Mouse (Mus musculus) heart, embryonic 13.5 days (tissue): Measurements from ENCODE around the gene Ghrh. TPM values are rescaled to one million over a fixed set of nuclear protein-coding genes. Genes with fewer than 3 reads are reported as not detected.

Source experiments
- ATAC-seq: fragments of 200-750 bp; cut with Nextera tagmentation; 2 replicates; pipeline ENCODE4 v1.8.0; 2017; ENCODE audit warnings: moderate TSS enrichment; ENCODE audit not compliant: insufficient number of reproducible peaks, low FRiP score, low TSS enrichment; ENCODE audit errors: extremely low read depth
- H3K27ac ChIP-seq: fragments of 300-500 bp; sonication (generic); replicated peaks from 2 replicates; pipeline ENCODE4 v1.5.1; 2015; ENCODE audit warnings: moderate library complexity, mild to moderate bottlenecking, inconsistent platforms
- H3K27me3 ChIP-seq: fragments of 300-500 bp; sonication (generic); replicated peaks from 2 replicates; pipeline ENCODE4 v1.6.1; 2015; ENCODE audit warnings: mild to moderate bottlenecking, inconsistent platforms
- H3K36me3 ChIP-seq: fragments of 300-500 bp; sonication (generic); 2 replicates; pipeline ENCODE4 v1.6.1; 2015; ENCODE audit warnings: mild to moderate bottlenecking, inconsistent platforms
- H3K4me1 ChIP-seq: fragments of 300-500 bp; sonication (generic); 2 replicates; pipeline ENCODE4 v1.6.1; 2015; ENCODE audit warnings: inconsistent platforms
- H3K4me2 ChIP-seq: fragments of 300-500 bp; sonication (generic); 2 replicates; pipeline ENCODE4 v1.6.1; 2015; ENCODE audit warnings: inconsistent platforms, mild to moderate bottlenecking, moderate library complexity
- H3K4me3 ChIP-seq: fragments of 300-500 bp; sonication (generic); 2 replicates; pipeline ENCODE4 v1.5.1; 2015; ENCODE audit warnings: moderate library complexity, mild to moderate bottlenecking, inconsistent platforms
- H3K9ac ChIP-seq: fragments of 300-500 bp; sonication (generic); 2 replicates; pipeline ENCODE4 v1.6.1; 2015; ENCODE audit warnings: inconsistent platforms, mild to moderate bottlenecking, moderate library complexity
- H3K9me3 ChIP-seq: fragments of 300-500 bp; sonication (generic); 2 replicates; pipeline ENCODE4 v1.6.1; 2016; ENCODE audit warnings: inconsistent platforms
- WGBS: fragments of 180-500 bp; shearing (Covaris S2); methylation state at CpG from one replicate; pipeline ENCODE4 v1.1.7; 2015; ENCODE audit warnings: mixed read lengths; 5-methylcytosine and 5-hydroxymethylcytosine counted together
- polyA plus RNA-seq: library from polyadenylated mRNA; unstranded; fragments of >200 nt; fragmentation: Nextera tagmentation; extraction: Ambion mirVana; gene quantifications from 2 replicates; pipeline ENCODE4 v1.2.1, GENCODE M21; 2015

Gene Ghrh
- polyA plus RNA-seq, 1 experiment from 2014 or later: not detected

GRCm38 (mm10) chr2:157306091-157307032 is 40.9 kb downstream of the Ghrh start:
- no peak for ATAC-seq
- H3K9me3 ChIP-seq: no peaks in the 10 kb centered on the region
- peak overlapping the region; percentile 55 for H3K27ac ChIP-seq
- H3K4me1 ChIP-seq: peaks cover 25% of the 10 kb centered on the region
- H3K36me3 ChIP-seq: peaks cover 94% of the 10 kb centered on the region
- no peaks in the 10 kb centered on the region for H3K27me3 ChIP-seq
- no peak overlapping the region for H3K4me3 ChIP-seq
- no peak overlapping the region for H3K4me2 ChIP-seq
- no peak overlapping the region for H3K9ac ChIP-seq
- 77% methylated on average over 7 of the region's 7 CpGs for WGBS

- peaks cover 93% of the 10 kb centered on the region for H3K36me3 ChIP-seq
- WGBS: 81% methylated on average over 9 of the region's 9 CpGs
- no peak for ATAC-seq
- no peak overlapping the region for H3K4me2 ChIP-seq
- peaks cover 8% of the 10 kb centered on the region; the same call in 1 of the 2 replicates for H3K4me1 ChIP-seq
- no peaks in the 10 kb centered on the region for H3K27me3 ChIP-seq
- no peak overlapping the region for H3K27ac ChIP-seq
- H3K9me3 ChIP-seq: no peaks in the 10 kb centered on the region
- H3K9ac ChIP-seq: no peak overlapping the region
- H3K4me3 ChIP-seq: no peak overlapping the region
Measured at GRCm38 (mm10) chr2:157303096-157303495, 44.2 kb downstream of the Ghrh start.

GRCm38 (mm10) chr2:157300051-157300450 is 47.3 kb downstream of the Ghrh start:
- Histone ChIP-seq H3K27me3 (no peaks in the 10 kb centered on the region), H3K4me2 (no peak overlapping the region), H3K9ac (no peak overlapping the region), H3K27ac (no peak overlapping the region), H3K4me1 (no peaks in the 10 kb centered on the region), H3K36me3 (peaks cover 94% of the 10 kb centered on the region), H3K4me3 (no peak overlapping the region), H3K9me3 (no peaks in the 10 kb centered on the region)
- no peak for ATAC-seq
- WGBS: 92% methylated on average over 6 of the region's 6 CpGs

GRCm38 (mm10) chr2:157296105-157296689 is 51.1 kb downstream of the Ghrh start:
- Histone ChIP-seq H3K9ac (no peak overlapping the region), H3K27me3 (no peaks in the 10 kb centered on the region), H3K36me3 (peaks cover 97% of the 10 kb centered on the region), H3K27ac (no peak overlapping the region), H3K4me3 (no peak overlapping the region), H3K4me1 (no peaks in the 10 kb centered on the region), H3K4me2 (no peak overlapping the region), H3K9me3 (no peaks in the 10 kb centered on the region)
- ATAC-seq: no peak
- 87% methylated on average over 7 of the region's 7 CpGs for WGBS

- Histone ChIP-seq H3K36me3 (peaks cover 96% of the 10 kb centered on the region), H3K27ac (no peak overlapping the region), H3K4me2 (no peak overlapping the region), H3K9me3 (no peaks in the 10 kb centered on the region), H3K27me3 (no peaks in the 10 kb centered on the region), H3K4me3 (no peak overlapping the region), H3K4me1 (0 out of 2 replicates have a peak, but pooled peaks cover 3% of the 10 kb centered on the region), H3K9ac (no peak overlapping the region)
- WGBS: 28% methylated on average over 2 of the region's 2 CpGs
- no peak for ATAC-seq
Measured at GRCm38 (mm10) chr2:157292093-157292492, 55.2 kb downstream of the Ghrh start.

GRCm38 (mm10) chr2:157288996-157289395 is 58.3 kb downstream of the Ghrh start:
- ATAC-seq: no peak
- H3K4me2 ChIP-seq: no peak overlapping the region
- H3K36me3 ChIP-seq: peaks cover 97% of the 10 kb centered on the region
- WGBS: 79% methylated on average over 5 of the region's 5 CpGs
- no peaks in the 10 kb centered on the region for H3K9me3 ChIP-seq
- H3K4me3 ChIP-seq: no peak overlapping the region
- H3K27ac ChIP-seq: no peak overlapping the region
- no peak overlapping the region for H3K9ac ChIP-seq
- H3K4me1 ChIP-seq: 0 out of 2 replicates have a peak, but pooled peaks cover 3% of the 10 kb centered on the region
- H3K27me3 ChIP-seq: no peaks in the 10 kb centered on the region

- ATAC-seq: no peak
- no peak overlapping the region for H3K27ac ChIP-seq
- H3K9ac ChIP-seq: no peak overlapping the region
- no peaks in the 10 kb centered on the region for H3K27me3 ChIP-seq
- no peak overlapping the region for H3K4me3 ChIP-seq
- no peak overlapping the region for H3K4me2 ChIP-seq
- H3K36me3 ChIP-seq: peaks cover 97% of the 10 kb centered on the region
- H3K4me1 ChIP-seq: 0 out of 2 replicates have a peak, but pooled peaks cover 3% of the 10 kb centered on the region
- WGBS: 17% methylated on average over 3 of the region's 3 CpGs
- H3K9me3 ChIP-seq: no peaks in the 10 kb centered on the region
Measured at GRCm38 (mm10) chr2:157287542-157287941, 59.8 kb downstream of the Ghrh start.

- H3K36me3 ChIP-seq: peaks cover 62% of the 10 kb centered on the region
- H3K4me1 ChIP-seq: peaks cover 24% of the 10 kb centered on the region
- ATAC-seq: no peak
- H3K27ac ChIP-seq: no peak overlapping the region
- H3K4me2 ChIP-seq: no peak overlapping the region
- no peak overlapping the region for H3K4me3 ChIP-seq
- WGBS: 81% methylated on average over 6 of the region's 6 CpGs
- H3K9ac ChIP-seq: no peak overlapping the region
- H3K27me3 ChIP-seq: no peaks in the 10 kb centered on the region
- no peaks in the 10 kb centered on the region for H3K9me3 ChIP-seq
Measured at GRCm38 (mm10) chr2:157283321-157283720, 64.0 kb downstream of the Ghrh start.

Other genes starting within 250 kb of the Ghrh start
- 15.9 and 16.4 TPM in 2 replicates for gene Samhd1, start 212.2 kb downstream of the Ghrh start, polyA plus RNA-seq
- gene Rbl1, start 143.0 kb downstream of the Ghrh start, polyA plus RNA-seq: 16.4 and 17.0 TPM in 2 replicates
- gene Rpn2, start 68.5 kb downstream of the Ghrh start, polyA plus RNA-seq: 192 and 198 TPM in 2 replicates
- gene Mroh8, start 68.0 kb downstream of the Ghrh start, polyA plus RNA-seq: 0.29 and 0.32 TPM in 2 replicates
- 64.1 and 65.4 TPM in 2 replicates for gene Manbal, start 20.1 kb upstream of the Ghrh start, polyA plus RNA-seq
- gene Src, start 70.9 kb upstream of the Ghrh start, polyA plus RNA-seq: 7.3 and 7.6 TPM in 2 replicates
- gene Nnat, start 212.6 kb upstream of the Ghrh start, polyA plus RNA-seq: 120 and 135 TPM in 2 replicates
- 29.4 and 33.5 TPM in 2 replicates for gene Blcap, start 223.8 kb upstream of the Ghrh start, polyA plus RNA-seq